Mouse (Mus musculus) forebrain, embryonic 14.5 days (tissue): ENCODE data around the gene Hoxd4. TPM values are rescaled to one million over a fixed set of nuclear protein-coding genes. Genes with fewer than 3 reads are reported as not detected.

Experiments
- ATAC-seq: fragments of 200-750 bp; cut with Nextera tagmentation; 2 replicates; pipeline ENCODE4 v1.8.0; 2017; ENCODE audit warnings: mild to moderate bottlenecking, moderate library complexity
- DNase-seq: peaks from one replicate; pipeline ENCODE4 v3.0.0-alpha.2; 2015; ENCODE audit warnings: low spot score
- H3K27ac ChIP-seq: fragments of 300-500 bp; sonication (generic); 2 replicates; pipeline ENCODE4 v1.5.1; 2014; ENCODE audit warnings: low read depth, mild to moderate bottlenecking, control low read depth, low read length, moderate library complexity
- H3K27me3 ChIP-seq: fragments of 300-500 bp; sonication (generic); replicated peaks from 2 replicates; pipeline ENCODE4 v1.6.1; 2014; ENCODE audit warnings: low read length, control low read depth, mixed read lengths; ENCODE audit not compliant: control insufficient read depth, insufficient read depth
- H3K36me3 ChIP-seq: fragments of 300-500 bp; sonication (generic); 2 replicates; pipeline ENCODE4 v1.6.1; 2014; ENCODE audit warnings: low read length, control low read depth; ENCODE audit not compliant: control insufficient read depth, insufficient read depth
- H3K4me1 ChIP-seq: fragments of 300-500 bp; sonication (generic); 2 replicates; pipeline ENCODE4 v1.6.1; 2014; ENCODE audit warnings: antibody characterized with exemption, low read length, control low read depth; ENCODE audit not compliant: control insufficient read depth, insufficient read depth
- H3K4me2 ChIP-seq: fragments of 300-500 bp; sonication (generic); 2 replicates; pipeline ENCODE4 v1.6.1; 2014; ENCODE audit warnings: mild to moderate bottlenecking, control low read depth, low read length
- H3K4me3 ChIP-seq: fragments of 300-500 bp; sonication (generic); 2 replicates; pipeline ENCODE4 v1.5.1; 2014; ENCODE audit warnings: low read depth, low read length, control low read depth
- H3K9ac ChIP-seq: fragments of 300-500 bp; sonication (generic); 2 replicates; pipeline ENCODE4 v1.6.1; 2014; ENCODE audit warnings: mild to moderate bottlenecking, low read length, control low read depth, moderate library complexity
- H3K9me3 ChIP-seq: fragments of 300-500 bp; sonication (generic); replicated peaks from 2 replicates; pipeline ENCODE4 v1.6.1; 2016; ENCODE audit warnings: low read length, control low read depth, mixed read lengths; ENCODE audit not compliant: control insufficient read depth
- WGBS: fragments of 180-500 bp; shearing (Covaris S2); extraction: QIAGEN DNeasy Blood & Tissue Kit; methylation state at CpG from one replicate; pipeline ENCODE4 v1.1.7; 2014; 5-methylcytosine and 5-hydroxymethylcytosine counted together
- polyA plus RNA-seq: library from polyadenylated mRNA; unstranded; fragments of >200 nt; fragmentation: Nextera tagmentation; extraction: Ambion mirVana; gene quantifications from 2 replicates; pipeline ENCODE4 v1.2.1, GENCODE M21; 2014

Hoxd4 gene
- polyA plus RNA-seq, 1 experiment from 2014 or later, result not detected

DNA sequence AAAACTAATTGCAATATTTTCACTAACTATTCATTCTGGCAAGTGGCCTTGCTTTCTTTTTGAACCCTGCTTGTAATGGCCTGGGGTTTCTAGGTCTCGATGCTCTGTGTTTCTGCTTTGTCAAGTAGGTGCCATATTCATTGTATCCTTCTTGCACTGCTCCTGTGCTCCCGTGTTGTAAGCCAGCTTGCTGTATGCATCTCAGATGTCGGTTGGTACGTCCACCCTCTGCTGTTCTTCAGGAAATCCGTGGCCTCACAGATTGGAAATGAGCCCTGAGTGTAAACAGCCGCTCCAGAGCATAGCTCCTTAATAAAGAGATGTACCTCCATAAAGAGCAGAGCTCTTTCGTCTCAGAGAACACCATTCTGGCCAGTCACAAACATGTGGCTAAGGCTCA lies 4.1 kb upstream of the Hoxd4 start:
- WGBS, result 5% methylated on average over 7 of the region's 7 CpGs
- H3K27ac ChIP-seq, result no peak overlapping the region
- ATAC-seq, result no peak

DNA sequence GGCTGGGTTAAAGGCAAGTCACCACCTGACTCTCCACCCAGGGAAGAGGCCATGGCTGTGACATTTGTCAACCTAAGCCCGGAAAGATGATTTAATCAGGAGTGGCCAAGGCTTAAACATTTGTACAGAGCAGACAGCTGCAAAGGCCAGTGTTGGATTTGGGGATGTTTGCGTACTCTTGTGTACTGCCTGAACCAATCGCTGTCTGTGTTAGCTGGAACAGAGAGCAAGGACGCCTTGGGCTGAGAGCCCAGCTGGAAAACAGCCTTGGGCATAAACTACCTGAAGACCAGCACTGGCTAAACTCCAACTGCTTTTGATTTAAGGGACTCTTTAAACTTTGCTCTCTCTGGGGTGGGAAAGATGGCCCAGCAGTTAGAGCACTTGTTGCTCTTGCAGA lies 3.1 kb upstream of the Hoxd4 start:
- ATAC-seq, result no peak
- Histone ChIP-seq H3K27me3 (peaks cover 97% of the 10 kb centered on the region), H3K4me2 (no peak overlapping the region), H3K27ac (no peak overlapping the region), H3K36me3 (no peaks in the 10 kb centered on the region), H3K4me1 (peaks cover 4% of the 10 kb centered on the region; the same call in 1 of the 2 replicates), H3K9me3 (no peaks in the 10 kb centered on the region), H3K4me3 (no peak overlapping the region), H3K9ac (no peak overlapping the region)
- 6% methylated on average over 4 of the region's 4 CpGs for WGBS
- no peak for DNase-seq

More for the DNA sequence above, 4.1 kb upstream of the Hoxd4 start:
- no peak for DNase-seq
- no peak overlapping the region for H3K4me3 ChIP-seq
- H3K4me2 ChIP-seq, result no peak overlapping the region
- peaks cover 95% of the 10 kb centered on the region for H3K27me3 ChIP-seq
- no peaks in the 10 kb centered on the region for H3K9me3 ChIP-seq
- H3K36me3 ChIP-seq, result no peaks in the 10 kb centered on the region
- H3K9ac ChIP-seq, result no peak overlapping the region
- peaks cover 4% of the 10 kb centered on the region; the same call in 1 of the 2 replicates for H3K4me1 ChIP-seq

DNA sequence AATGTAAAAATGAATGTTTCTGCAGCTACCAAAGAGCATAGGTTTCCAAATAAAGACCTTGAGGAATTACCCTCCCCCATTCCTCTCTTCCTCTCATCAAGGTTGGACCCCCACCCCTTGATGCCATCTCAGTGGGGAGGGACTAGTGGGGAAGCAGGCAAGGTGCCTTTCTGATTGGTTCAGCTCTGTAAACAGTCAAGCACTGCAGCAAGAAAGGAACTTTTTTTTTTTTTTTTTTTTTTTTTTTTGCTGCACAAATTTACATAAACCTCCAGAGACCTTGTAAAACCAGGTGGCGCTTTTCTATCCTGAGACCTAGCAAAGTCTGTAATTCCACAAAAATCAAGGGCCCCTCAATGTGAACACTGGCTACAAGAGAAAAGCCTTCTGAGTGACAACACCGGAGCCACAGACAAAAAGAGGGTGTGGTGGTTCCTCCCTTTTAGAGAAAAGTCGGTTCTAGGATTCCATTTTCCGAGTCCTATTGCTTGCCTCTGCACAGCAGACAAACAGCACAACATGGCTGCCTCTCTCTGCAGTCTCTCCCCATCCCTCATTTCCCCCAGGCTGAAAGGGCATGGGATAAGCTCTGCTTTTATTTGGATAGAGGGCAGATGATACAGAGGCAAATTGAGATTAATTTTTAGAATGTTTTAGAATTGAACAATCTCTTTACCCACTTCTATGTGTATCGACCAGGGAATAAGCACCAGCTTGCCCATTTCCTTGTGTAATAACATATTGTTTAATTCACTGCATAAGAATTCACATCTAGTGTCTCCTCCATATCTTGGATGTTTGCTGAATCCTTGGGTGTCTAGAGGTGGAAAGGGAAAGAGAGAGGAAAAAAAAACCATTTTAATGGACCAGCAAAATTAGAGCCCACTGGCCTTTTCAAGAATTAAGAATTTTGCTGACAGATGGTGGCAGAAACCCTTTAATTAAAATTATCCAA lies 2.0 kb upstream of the Hoxd4 start:
- WGBS, result 3% methylated on average over 5 of the region's 5 CpGs
- Histone ChIP-seq H3K36me3 (no peaks in the 10 kb centered on the region), H3K27ac (no peak overlapping the region), H3K9me3 (no peaks in the 10 kb centered on the region), H3K4me1 (peaks cover 4% of the 10 kb centered on the region; the same call in 1 of the 2 replicates), H3K4me2 (no peak overlapping the region), H3K9ac (no peak overlapping the region), H3K27me3 (peaks cover 97% of the 10 kb centered on the region), H3K4me3 (no peak overlapping the region)
- ATAC-seq (no peak), DNase-seq (no peak)

DNA sequence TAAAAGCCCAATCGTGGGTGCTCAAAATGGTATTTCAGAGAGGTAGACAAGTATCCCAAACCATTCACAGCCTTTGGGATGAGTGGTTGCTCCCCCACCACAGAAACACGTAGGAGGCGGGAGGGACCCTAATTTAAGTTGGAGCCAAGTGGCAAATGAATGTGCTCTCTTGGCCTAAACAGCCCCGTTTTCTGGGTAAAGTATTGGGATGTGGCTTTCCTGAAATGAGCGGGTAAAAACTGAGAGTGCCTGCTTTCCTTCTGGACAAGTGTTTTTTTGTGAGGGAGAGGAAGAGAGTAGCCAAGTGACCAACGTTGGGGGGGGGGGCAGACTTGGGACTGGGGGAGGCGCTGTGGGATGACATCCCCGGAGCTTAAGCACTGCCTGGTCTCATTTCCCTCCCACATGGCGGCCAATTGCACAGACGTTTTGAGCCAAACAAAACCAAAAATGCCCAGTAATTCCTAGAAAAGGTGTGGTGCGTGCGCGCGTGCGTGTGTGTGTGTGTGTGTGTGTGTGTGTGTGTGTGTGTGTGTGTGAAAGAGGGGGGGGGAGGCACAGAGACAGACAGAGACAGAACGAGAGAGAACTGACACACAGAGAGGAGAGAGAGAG lies 693 bp upstream of the Hoxd4 start:
- no peaks in the 10 kb centered on the region for H3K9me3 ChIP-seq
- ATAC-seq, result no peak
- no peaks in the 10 kb centered on the region for H3K36me3 ChIP-seq
- no peak overlapping the region for H3K27ac ChIP-seq
- 1% methylated on average over 16 of the region's 16 CpGs for WGBS
- no peak overlapping the region for H3K4me3 ChIP-seq
- H3K27me3 ChIP-seq, result peaks cover 97% of the 10 kb centered on the region
- no peaks in the 10 kb centered on the region for H3K4me1 ChIP-seq
- no peak for DNase-seq
- H3K4me2 ChIP-seq, result no peak overlapping the region
- H3K9ac ChIP-seq, result no peak overlapping the region

DNA sequence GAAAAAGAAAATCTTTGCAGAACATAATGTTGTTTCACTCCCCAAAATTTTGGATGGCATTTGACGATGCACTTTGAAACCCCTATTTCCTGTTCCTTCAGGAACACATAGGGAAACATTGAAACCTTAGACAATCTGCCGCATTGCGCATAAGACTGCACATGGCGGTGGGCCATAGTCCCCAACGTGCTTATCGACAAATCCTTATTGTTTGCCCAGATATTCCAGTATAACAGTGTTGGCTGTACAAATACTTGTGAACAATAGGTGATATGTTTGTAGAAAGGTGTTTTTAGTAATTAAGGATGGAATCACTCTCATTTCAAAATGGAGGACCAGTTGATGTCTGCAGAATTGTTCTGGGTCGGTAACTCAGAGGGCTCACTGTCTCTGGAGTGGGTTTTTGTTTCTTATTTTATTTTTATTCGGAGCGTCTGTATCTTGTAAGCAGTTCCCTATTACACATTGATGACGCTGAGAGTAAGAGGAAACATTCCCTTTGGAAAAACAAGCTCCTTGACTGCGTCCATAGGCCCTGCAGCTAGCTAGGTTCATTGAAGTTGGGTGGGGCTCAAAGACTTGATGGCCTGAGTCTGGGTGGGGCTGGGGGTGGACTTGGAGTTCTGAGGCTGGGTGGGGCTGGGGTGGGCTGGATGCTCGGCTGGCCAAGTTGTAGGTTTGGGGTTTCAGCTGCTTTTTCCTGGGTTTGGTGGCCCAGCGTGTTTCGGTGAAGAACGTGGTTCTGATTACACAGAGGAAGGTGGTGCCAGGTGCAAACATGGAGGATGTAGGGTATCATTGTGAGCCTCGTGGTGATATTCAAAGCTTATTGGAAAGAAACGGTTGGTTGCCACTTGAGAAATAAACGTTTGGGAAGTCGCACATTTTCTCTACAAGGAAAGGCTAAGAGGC lies 1.8 kb downstream of the Hoxd4 start:
- no peaks in the 10 kb centered on the region for H3K4me1 ChIP-seq
- DNase-seq (no peak), ATAC-seq (no peak)

DNA sequence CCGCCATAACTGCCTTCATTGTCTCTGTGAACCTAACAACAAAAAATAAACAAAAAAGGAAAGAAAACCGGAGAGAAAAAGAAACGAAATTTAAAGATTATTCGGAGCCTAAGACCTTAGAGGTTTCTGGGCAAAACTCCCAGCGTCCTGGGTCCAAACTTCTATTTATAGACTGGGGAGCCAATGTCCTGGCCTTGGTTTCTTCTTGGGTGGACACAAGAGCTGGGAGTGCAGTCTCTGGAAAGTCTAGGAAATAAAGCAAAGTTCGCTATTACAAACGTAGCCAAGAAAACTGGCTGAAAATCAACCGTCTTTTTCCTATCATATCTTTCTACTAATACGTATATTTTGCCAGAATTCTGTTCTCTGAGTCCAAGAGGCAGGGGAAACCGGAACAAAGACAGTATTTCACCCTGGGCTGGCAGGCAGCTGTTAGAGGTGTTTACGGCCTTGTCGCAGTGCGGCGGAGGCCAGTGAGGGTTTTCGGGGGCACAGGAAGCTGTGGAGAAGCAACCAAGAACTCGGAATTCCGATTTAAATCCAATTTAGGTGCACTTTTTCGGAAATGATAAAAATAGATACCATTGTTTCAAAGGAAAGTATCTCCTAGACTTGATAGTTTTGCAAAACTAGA lies 2.5 kb downstream of the Hoxd4 start:
- no peak overlapping the region for H3K4me2 ChIP-seq
- no peak overlapping the region for H3K27ac ChIP-seq
- no peaks in the 10 kb centered on the region for H3K9me3 ChIP-seq
- no peak overlapping the region for H3K9ac ChIP-seq
- 3% methylated on average over 18 of the region's 18 CpGs for WGBS
- DNase-seq (no peak), ATAC-seq (no peak)
- no peaks in the 10 kb centered on the region for H3K4me1 ChIP-seq
- no peak overlapping the region for H3K4me3 ChIP-seq
- H3K36me3 ChIP-seq, result no peaks in the 10 kb centered on the region
- H3K27me3 ChIP-seq, result peaks cover 97% of the 10 kb centered on the region

More for the DNA sequence above, 1.8 kb downstream of the Hoxd4 start:
- Histone ChIP-seq H3K9me3 (no peaks in the 10 kb centered on the region), H3K27me3 (peaks cover 97% of the 10 kb centered on the region), H3K27ac (no peak overlapping the region), H3K36me3 (no peaks in the 10 kb centered on the region), H3K4me2 (no peak overlapping the region), H3K4me3 (no peak overlapping the region), H3K9ac (no peak overlapping the region)
- WGBS, result 2% methylated on average over 19 of the region's 19 CpGs

DNA sequence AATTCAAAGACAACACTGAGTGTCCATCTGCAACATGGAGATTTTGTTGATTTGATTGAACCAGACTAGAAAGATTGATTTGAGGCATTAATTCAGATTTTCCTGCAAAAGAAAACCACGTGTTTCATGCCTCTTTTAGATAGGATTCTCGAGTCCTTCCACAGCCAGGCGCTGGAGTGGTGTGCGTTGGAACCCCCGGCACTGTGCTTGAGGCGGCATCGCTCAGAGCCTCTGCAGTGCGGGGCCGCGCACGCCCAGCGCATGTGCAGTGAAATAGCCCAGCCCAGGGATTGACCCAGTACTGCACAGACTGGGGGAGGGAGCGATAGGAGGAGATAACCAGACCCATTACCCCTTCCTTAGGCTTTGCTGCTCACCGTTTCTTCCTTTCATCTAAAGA lies 3.2 kb downstream of the Hoxd4 start:
- H3K4me1 ChIP-seq, result no peaks in the 10 kb centered on the region
- 0% methylated on average over 14 of the region's 14 CpGs for WGBS
- H3K9me3 ChIP-seq, result no peaks in the 10 kb centered on the region
- H3K27me3 ChIP-seq, result peaks cover 97% of the 10 kb centered on the region
- no peaks in the 10 kb centered on the region for H3K36me3 ChIP-seq
- DNase-seq (no peak), ATAC-seq (no peak)
- no peak overlapping the region for H3K9ac ChIP-seq
- H3K4me3 ChIP-seq, result no peak overlapping the region
- H3K27ac ChIP-seq, result no peak overlapping the region
- H3K4me2 ChIP-seq, result no peak overlapping the region

DNA sequence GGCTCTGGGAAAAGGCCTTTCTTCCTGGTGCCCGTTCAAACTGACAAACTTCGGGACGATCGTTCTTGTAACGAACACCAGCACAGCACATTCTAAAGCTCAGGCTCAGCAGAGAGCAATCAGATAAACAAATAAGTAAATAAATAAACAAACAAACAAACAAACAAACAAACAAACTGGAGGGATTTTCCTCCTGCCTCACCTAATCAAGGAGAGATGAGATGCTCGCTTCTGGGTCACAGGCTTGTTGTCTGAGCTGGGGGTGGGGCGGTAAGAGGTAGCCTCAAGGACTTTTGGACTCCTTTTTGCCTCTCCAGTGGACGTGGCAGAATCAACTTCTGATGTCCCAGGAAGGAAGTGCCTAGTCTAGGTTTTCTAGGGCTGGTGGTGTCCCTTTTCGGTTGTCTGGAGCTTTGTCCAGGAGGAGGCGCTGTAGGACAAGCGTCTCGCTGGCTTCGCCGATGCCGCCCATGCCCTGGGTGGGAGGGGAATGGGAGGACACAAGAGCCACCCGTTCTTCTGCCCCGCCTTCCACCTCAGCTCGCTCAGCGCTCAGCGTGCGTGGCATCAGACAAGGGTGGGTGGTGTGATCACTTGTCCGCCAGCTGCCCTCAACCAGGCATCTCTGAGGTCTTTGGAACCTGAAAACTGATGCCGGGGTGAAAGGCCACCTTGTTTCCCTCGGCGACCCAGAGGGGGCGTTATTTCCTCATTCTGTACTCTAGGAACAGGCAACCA lies 3.9 kb downstream of the Hoxd4 start:
- Histone ChIP-seq H3K4me2 (peak overlapping the region; percentile 34; the same call in 1 of the 2 replicates), H3K27ac (no peak overlapping the region), H3K9me3 (no peaks in the 10 kb centered on the region), H3K27me3 (peaks cover 97% of the 10 kb centered on the region), H3K9ac (no peak overlapping the region), H3K36me3 (no peaks in the 10 kb centered on the region), H3K4me3 (no peak overlapping the region), H3K4me1 (no peaks in the 10 kb centered on the region)
- DNase-seq (peak; percentile 90), ATAC-seq (peak; percentile 69)
- WGBS, result 3% methylated on average over 26 of the region's 26 CpGs
